Mouse (Mus musculus): ENCODE results near the gene Ppp1r12a.
A peak's percentile ranks its signal among the peaks of the same experiment; 100 is the strongest.

Gene Ppp1r12a

DNA sequence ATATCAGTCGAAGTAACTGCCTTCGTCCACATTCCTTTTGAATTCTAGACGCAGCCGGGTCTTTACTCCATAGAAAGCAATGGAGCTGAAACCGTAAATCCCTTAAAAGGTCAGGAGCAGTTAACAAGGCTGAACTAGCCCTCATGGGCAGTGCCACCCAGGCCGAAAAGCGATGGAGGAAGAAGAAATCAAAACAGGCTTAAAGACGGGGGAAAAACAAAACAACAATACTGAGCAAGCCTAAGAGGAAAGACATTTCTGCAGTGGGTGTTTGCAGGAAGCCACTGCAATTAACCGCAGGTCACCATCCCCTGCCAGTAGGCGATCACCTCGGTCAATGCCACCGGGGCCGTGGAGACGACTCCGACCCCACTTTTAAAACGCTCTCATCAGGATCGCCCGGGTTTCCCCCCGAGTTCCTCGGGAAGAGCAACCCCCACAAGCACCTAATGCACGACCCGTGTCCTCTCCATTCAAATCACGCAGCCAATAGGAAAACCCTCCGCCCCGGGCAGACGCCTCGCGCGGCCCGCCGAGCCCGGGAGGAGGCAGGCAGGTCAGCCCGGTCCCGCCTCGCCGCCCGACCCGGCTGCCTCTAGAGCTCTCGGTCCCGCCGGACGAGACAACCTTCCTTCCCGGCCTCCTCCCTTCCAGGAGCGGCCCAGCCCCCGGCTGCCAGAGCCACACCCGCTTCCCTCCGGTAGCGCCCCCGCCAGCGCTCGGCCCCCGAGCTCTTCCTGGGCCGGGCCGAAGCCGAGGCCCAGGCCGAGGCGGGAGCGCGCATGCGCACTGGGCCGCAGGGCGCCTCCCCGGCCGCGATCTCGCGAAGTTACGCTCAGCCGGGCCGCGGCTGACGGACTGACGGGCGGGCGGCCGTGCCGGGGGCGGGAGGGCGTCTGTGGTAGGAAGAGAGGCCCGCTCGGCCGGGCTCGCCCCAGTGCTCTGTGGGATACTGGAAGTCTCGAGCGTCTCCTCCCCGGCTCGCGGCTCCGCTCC is at the start of gene Ppp1r12a:
Gene Ppp1r12a, plus strand, starts transcription at position 933 of the 996 bp plus-strand sequence.
- peak; percentile 92 to 94 for DNase-seq (ENCODE audit: low spot score in 2 of 2)

DNA sequence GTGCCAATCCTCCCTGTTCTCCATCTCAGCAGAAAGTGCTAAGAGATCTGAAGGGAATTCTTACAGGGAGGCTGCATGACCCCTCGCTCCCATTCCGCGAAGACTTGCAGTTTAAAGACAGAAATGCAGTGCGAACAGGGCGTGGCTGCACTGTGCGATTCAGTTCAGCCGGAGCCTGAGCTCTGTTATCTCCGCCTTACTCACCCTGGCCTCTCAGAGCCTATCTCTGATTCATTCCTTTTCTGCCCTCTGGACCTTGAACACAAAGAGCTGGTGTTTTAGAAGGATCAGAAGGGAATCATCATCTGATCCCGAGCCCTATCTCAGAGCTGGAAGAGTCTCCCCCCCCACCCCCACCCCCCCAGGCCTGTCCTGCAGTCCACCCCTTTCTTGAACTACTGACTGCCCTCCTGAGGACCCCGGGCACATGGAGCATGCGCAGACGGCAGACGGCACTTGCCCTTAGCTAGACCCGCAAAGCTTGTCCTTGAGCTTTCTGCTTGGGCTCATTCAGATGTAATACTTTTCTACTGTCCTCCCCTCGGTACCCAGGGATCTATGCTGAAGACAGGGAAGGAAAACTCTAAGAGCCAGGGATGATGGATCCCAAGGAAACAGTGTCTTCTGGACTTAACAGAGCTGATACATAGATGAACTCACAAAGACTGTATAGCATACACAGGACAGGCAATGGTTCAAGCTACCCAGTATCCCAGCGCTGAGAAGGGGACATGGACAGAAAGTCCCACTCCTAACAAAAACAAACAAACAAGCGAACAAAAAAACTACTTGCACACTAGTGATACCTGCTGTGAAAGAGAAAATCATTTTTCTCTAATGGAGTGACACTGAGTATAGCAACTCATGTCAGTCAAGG is 48.4 kb upstream of the Ppp1r12a start:
- no peak for DNase-seq (ENCODE audit: low spot score in 2 of 2)

DNA sequence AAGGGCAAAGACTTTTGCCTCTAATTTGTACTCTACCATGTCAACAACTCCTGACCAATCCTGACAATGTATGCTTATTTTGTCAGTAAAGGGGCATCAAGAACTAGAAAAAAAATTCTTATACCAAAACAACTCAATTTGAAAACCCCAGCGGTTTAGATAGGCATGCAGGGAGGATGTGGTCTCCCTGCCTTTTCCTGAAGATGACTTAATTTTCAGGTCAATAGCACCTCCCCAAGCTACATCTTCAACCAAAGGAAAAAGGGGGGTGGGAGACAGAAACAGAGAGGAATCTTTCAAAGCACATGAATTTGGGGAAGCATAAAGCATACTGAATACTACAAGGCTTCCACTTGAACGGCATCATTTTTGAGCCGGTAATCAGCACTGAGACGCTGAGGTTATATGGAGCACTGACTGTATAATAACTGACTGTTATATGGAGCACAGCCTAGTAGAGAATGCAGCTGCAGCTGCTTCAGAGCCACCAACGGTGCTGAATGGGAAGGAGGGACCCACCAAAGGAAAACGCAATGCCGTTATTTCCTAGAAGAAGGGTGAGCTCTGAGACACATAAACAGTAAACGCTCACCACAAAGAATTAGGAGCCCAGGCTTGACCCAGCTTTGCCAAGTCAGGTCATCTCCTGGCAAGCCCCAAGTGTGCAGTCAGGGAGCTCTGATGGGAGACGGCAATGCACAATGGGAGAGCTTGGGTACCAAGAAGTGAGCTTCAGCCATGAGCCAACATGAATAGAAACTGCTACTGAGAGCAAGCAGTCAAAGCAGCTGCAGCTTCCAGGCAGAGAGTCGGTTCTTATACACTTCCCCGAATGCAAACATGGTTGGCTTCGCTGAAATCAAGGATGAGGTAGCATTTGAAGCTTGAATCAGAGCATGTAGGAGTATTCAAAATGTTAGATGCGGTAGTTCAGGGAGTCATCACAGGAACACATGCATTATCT is 43.5 kb upstream of the Ppp1r12a start:
- DNase-seq (ENCODE audit: low spot score in 2 of 2), result no peak

DNA sequence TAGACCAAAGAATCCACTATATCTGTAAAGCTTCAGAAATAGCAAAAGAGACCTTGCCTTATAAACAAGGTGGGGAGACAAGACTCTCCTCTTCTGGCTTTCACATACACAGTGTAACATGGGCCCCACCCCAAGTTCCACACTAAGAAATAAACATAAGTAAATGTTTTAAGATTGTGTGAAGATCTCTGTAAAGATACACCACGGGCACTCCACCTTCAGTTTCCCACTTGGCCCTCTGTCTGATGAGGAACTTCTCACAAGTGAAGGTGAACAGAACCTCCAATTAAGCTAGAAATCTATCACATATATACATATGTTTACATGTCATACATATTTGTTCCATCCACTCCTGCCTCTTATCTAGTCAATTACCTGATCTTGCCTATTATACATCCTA is 42.6 kb upstream of the Ppp1r12a start:
- DNase-seq (ENCODE audit: low spot score in 2 of 2), result no peak

DNA sequence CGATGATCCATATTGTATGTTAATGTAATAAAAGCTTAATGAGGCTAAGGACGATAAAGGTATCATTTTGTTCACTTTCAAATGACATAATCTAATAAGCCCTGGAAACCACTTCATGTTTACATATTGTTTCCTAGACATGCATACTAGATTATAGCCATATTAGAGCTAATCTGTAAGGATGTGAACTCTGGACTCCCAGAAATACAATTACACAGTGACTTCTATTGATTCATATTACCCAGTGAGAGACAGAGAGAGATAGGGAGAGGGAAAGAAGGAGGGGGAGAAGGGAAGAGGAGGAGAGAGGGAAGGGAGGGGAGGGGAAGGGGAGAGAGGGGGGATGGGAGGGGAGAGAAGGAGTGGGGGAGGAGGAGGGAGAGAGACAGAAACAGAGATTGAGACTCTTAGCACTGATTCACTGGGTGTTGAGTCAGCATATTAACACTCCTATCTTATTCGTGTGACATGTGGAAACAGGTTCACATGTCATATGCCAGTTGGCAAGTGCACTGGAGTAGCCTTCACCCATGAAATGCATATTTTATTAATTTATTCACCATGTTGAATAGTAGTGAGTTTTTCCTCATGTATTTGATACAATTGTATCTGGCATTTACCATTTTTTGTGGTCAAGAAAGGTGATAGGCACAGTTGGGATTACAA is 36.9 kb upstream of the Ppp1r12a start:
- no peak for DNase-seq (ENCODE audit: low spot score in 2 of 2)

DNA sequence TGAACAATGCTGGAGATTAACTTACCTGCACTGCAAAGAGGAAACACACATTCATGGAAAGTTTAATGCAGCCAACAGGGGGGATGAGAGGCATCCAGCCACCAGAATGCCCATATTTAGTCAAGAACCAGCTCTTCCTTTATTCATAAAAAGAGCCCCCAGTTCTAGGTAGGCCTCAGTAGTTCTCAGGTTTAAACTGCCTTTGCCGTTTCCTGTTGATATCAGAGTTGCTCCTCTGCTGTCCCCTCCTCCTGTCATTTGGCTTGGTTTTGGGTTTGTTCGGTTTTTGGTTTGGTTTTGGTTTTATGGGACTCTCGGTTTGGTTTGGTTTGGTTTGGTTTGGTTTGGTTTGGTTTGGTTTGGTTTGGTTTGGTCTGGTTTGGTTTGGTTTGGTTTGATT is 32.8 kb upstream of the Ppp1r12a start:
- DNase-seq (ENCODE audit: low spot score in 2 of 2), result no peak

DNA sequence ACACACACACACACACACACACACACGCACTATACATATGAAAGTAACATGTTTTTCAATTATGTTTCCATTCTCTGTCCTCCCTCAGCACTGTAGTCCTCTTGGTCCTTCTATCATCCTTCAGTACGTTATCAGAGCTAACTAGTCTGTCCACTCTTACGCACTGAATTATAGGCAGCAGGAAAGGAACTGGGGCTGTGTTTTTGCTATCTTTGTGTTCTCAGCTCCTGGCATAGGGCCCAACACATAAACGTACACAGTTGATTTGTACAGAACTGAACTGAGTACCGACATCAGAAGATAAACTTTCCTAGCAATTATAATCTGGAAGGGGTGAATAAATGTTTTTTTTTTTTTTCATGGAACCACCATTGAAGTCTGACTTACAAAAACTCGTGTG is 30.1 kb upstream of the Ppp1r12a start:
- no peak for DNase-seq (ENCODE audit: low spot score in 2 of 2)

DNA sequence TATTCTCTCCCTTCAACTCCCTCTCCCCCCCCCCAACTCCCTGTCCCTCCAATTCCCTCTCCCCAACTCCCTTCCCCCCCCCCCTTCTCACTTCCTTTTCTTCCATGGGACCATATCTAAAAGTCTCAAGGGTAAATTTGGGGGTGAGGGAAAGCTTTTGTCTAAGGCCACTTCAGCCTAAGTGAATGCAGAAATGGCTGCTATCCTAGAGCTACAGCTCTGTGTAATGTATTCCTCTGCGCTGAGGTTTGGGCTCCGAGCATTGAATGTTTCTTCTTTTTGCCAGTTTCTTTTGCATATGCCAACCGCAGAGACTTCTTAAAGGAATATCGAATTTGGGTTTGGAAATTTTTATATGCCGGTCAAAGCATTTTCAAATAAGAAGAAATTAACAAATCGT is 28.7 kb upstream of the Ppp1r12a start:
- no peak for DNase-seq (ENCODE audit: low spot score in 2 of 2)

DNA sequence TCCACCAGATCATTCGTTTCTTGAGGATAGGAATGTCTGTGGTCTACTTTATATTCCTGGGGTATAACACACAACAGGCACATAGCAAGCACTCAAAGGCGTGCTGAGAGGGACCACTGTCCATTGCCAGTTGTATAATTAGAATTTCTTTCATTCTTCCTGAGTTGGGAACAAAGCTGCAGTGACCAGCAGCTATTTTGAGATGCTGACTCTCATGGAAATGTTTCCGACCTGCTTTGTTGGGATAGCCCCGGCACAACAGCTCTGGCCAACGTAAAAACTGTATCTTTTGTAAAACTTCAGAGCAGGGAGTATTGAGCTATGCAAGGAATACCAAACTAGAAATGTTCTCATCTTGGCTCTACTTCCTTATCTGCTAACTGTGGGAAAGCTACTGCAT is 28.2 kb upstream of the Ppp1r12a start:
- DNase-seq (ENCODE audit: low spot score in 2 of 2), result no peak

DNA sequence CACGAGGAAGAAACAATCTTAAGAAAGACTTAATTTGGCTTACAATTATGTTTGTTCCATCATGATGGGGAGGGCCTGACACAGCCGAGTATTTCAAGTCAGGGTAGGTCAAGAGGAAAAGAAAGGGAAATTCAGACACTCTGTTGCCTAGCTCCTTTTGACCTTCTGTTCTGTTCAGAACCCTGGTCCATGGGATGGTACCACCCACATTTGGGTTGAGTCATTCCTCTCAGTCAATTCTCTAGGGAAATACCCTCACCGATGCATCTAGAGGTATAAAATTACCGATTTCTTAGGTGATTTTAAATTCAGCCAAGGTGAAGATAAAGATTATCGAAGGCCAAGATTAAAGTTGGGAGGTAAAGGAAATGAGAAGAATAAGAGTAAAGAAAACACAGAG is 23.6 kb upstream of the Ppp1r12a start:
- no peak for DNase-seq (ENCODE audit: low spot score in 2 of 2)

DNA sequence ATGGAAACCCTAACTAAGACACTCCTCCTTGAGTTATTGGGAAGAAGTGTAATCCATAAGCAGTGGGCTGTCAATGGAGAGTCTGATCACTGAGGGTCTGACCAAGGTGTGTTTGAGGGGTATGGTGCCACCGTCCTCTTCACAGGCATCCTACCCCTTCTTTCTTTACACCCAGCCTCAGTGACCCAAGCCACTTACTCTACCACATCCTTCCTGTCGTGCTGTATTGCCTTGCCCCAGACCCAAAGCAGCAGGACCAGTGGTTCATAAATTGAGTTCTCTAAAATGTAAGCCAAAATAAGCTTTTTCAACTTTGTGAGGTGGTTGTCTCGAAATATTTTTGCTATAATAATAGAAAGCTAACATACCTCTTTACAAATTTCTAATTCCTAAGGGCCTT is 22.2 kb upstream of the Ppp1r12a start:
- DNase-seq (ENCODE audit: low spot score in 2 of 2), result no peak

DNA sequence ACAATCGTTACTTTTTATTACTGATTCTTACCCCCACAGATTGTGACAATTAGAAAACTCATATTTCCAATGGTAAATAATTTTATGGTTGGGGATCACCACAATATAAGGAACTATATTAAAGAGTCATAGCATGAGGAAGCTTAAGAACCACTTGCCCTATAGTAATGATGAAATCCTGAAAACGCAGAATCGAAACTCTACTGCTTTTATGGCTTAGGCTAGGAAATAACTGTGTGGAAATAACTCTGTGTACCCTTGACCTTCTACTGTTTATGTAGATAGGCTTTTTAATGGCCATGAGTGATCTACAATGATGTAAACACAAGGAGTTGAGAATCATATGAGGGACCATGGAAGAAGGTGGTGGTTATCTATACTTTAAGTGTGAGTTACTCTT is 21.3 kb upstream of the Ppp1r12a start:
- DNase-seq (ENCODE audit: low spot score in 2 of 2), result no peak

DNA sequence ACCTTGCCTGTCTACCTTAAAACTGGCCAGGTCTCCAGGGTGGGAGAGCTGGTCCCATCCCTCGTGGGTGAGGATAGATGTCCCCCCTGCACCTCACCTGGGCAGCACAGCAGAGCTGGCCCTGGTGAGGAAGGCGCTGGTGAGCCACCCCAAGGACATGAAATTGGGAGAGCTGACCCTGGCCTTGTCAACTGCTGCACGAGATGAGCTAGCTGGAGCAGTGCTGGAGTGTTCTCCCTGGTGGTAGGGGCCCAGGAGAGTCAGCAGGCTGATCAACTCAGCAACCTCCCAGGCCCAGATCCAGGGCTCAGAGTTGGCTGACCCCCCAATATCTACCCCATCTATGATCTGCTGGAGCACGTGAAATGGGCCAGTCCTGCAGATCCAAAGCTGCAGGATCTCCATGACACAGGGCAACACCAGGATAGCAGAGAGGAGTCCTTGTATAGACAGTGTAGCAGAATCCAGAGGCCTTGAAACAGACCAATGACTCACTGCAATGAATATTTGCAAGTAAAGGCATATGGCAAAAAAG is 17.9 kb upstream of the Ppp1r12a start:
- DNase-seq (ENCODE audit: low spot score in 2 of 2), result no peak

DNA sequence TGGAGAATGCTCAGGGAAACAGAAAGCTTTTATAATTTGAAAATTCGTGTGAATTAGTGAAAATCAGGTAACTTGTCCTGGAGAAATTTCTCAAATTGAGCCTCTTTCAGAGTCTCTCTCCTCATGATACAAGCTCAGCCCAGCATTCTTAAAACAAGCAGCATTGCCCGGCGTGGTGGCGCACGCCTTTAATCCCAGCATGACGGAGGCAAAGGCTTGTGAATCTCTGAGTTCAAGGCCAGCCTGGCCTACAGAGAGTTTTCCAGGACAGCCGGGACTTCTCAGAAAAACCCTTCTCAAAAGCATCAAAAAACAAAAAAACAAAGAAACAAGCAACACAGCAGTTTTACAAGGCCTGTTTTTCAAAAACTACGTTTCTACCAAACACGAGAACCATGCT is 16.3 kb upstream of the Ppp1r12a start:
- no peak for DNase-seq (ENCODE audit: low spot score in 2 of 2)

DNA sequence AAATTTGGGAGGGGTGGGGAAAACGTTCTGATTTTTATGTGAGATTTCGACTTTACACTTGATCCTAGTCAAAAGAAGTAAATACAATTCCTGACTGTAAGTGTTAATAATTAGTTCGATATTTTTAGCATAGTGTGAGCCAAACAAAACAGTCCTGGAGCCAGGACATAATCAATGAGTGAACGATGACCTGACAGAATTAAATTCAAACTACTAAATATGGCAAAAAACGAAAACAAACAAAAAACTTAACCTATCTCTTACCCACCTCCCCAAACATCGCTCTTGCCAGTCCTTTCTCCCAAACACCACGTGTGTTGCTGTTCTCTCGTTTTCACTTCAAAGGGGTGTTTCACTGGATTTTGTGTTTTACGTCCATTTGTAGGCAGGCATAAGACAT is 15.0 kb upstream of the Ppp1r12a start:
- no peak for DNase-seq (ENCODE audit: low spot score in 2 of 2)

DNA sequence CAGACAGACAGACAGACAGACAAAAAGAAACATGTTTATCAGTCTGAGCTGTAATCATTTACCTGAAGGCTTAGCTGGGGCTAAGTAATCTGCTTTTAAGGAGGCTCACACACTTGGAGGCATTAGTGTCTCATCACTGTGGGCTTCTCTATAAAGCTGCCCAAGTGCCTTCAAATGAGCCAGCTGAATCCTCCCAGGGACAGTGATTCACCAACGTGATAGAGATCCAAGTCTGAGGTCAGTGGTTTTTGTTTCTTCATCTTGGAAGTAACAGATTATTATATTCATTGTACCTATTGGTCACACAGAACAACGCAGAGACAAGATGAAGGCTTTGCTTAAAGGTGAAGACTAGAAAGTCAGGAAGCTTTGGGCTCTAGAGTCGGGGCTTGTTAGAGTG is 8.7 kb upstream of the Ppp1r12a start:
- DNase-seq (ENCODE audit: low spot score in 2 of 2), result no peak

DNA sequence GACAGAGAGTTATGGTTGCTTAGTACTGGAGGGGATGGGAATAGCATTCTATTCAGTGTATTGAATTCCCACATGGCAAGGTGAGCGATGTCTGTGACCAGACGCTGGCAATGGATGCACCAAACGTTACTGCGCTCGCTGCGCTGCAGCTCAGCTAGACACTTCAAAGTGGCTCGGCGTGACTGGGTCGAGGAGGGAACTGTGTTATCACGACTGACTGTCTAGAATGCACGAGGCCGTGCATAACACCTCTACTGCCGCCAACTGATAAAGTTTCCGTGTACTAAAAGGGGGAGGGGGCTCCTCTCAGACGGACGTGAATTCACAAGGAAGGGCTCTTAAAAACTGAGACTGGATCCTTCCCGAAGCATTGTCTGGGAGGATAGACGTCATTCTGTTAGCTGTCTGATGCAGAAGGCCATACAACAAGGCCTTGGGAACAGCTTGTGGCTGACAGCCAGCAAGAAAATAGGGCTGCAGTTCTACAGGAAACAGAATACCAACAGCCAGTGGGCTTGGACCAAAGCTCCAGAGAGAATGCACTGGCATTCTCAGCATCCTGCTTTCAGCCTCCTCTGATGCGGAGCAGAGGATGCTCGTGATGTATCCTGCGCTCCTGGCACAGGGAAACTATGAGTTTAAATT is 6.8 kb upstream of the Ppp1r12a start:
- DNase-seq (ENCODE audit: low spot score in 2 of 2), result no peak

DNA sequence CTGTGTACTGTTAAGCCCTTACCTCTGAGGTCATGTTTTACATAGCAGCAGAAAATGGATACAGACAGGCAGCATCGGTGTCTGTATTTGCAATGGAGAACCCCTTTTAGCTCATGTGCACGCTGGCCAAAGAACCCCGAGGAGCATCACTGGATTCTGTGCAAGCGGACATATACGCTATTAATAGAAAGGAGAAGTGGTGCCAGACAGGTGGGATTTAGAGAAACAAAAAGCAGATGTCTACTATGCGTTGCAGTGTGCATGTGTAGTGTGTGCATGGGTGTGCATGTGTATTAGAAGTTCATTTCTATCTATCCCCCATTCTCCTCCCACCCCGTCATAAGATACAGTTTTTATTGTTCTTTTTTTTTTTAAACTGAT is 6.3 kb upstream of the Ppp1r12a start:
- DNase-seq (ENCODE audit: low spot score in 2 of 2), result no peak

DNA sequence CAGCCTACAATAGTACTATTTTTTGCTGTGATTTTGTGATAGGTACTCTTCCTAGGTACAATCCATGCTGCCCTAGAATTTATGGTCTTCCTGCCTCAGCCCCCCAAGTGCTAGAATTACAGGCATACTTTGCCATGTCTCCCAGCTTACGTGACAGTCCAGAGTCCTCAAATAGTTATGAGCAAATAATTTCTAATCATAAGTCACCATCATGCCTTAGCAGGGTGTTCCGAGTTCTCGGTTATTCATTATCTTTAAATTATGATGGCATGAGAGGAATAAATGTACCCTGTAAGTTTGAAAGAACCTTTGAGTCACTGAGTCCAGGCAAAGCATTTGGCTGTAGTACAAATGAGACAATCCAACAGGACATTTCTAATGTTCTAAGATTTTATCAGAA is 5.9 kb upstream of the Ppp1r12a start:
- DNase-seq (ENCODE audit: low spot score in 2 of 2), result no peak

DNA sequence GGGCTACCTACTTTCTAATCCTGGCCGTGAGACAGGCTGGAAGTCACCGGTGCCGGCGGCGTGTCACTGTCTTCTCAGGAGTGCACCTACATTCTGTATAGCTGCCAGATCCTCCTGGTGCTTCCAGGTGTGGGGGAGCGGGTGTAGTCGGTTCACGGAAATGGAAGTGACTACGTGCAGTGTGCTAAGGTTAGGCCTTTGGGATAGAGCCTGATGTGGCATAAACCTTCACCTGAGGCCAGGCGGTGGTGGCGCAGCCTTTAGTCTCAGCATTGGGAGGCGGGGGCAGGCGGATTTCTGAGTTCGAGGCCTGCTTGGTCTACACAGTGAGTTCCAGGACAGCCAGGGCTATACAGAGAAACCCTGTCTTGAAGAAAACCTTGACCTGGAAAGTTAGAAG is 3.0 kb upstream of the Ppp1r12a start:
- no peak for DNase-seq (ENCODE audit: low spot score in 2 of 2)

Measured in spleen, postnatal 14 days (tissue).